Mouse (Mus musculus) ES-E14 (cell line): ENCODE data around the gene Zbtb46. TPM values are rescaled to one million over a fixed set of nuclear protein-coding genes. Genes with fewer than 3 reads are reported as not detected.

Experiments used
- DNase-seq: peaks from one replicate; pipeline ENCODE4 v3.0.0-alpha.2; 2013; ENCODE audit warnings: low read depth, low spot score
- H3K27ac ChIP-seq: 2 replicates; pipeline ENCODE4 v1.5.1; 2012; ENCODE audit warnings: low read depth, mild to moderate bottlenecking, low read length, moderate library complexity, mixed read lengths; ENCODE audit not compliant: poor library complexity, insufficient read depth, severe bottlenecking
- H3K36me3 ChIP-seq: 2 replicates; pipeline ENCODE4 v1.6.1; 2012; ENCODE audit warnings: mild to moderate bottlenecking, low read length, moderate library complexity, mixed read lengths; ENCODE audit not compliant: control insufficient read depth, poor library complexity, insufficient read depth, severe bottlenecking
- H3K4me1 ChIP-seq, 2 experiments: fragments of 150-350 bp in 1 of 2; sonication (generic) in 1 of 2; 2 replicates each; pipeline ENCODE4 v1.6.1; 2012; ENCODE audit warnings: low read length in 2 of 2, mild to moderate bottlenecking in 1 of 2, mixed read lengths in 1 of 2; ENCODE audit not compliant: control insufficient read depth in 2 of 2, insufficient read depth in 2 of 2, poor library complexity in 1 of 2
- H3K4me3 ChIP-seq, 2 experiments: fragments of 150-350 bp in 1 of 2; sonication (generic) in 1 of 2; 2 replicates each; pipeline ENCODE4 v1.5.1; 2012; ENCODE audit warnings: low read length in 2 of 2, low read depth in 1 of 2, mild to moderate bottlenecking in 1 of 2, mixed read lengths in 1 of 2; ENCODE audit not compliant: insufficient read depth in 1 of 2, poor library complexity in 1 of 2, severe bottlenecking in 1 of 2
- H3K9ac ChIP-seq: 2 replicates; pipeline ENCODE4 v1.6.1; 2012; ENCODE audit warnings: low read depth, mild to moderate bottlenecking, low read length, mixed read lengths; ENCODE audit not compliant: poor library complexity, insufficient read depth, severe bottlenecking
- H3K9me3 ChIP-seq: fragments of 150-350 bp; sonication (generic); 2 replicates; pipeline ENCODE4 v1.6.1; 2012; ENCODE audit warnings: low read depth, mild to moderate bottlenecking, low read length; ENCODE audit not compliant: control insufficient read depth, insufficient read depth
- CHD2 ChIP-seq: IDR thresholded peaks from 2 replicates; pipeline ENCODE4 v1.6.1; 2014; ENCODE audit warnings: mild to moderate bottlenecking, low read depth, low read length, inconsistent platforms
- HCFC1 ChIP-seq: IDR thresholded peaks from 2 replicates; pipeline ENCODE4 v1.6.1; 2012; ENCODE audit warnings: low read length, inconsistent platforms, borderline replicate concordance; ENCODE audit not compliant: insufficient read depth
- MAFK ChIP-seq: IDR thresholded peaks from 2 replicates; pipeline ENCODE4 v1.6.1; 2014; ENCODE audit warnings: mild to moderate bottlenecking, low read depth, low read length, inconsistent platforms; ENCODE audit not compliant: insufficient read depth
- ZC3H11A ChIP-seq: IDR thresholded peaks from 2 replicates; pipeline ENCODE4 v1.6.1; 2012; ENCODE audit warnings: low read depth, mild to moderate bottlenecking, inconsistent platforms, low read length, borderline replicate concordance
- ZNF384 ChIP-seq: IDR thresholded peaks from 2 replicates; pipeline ENCODE4 v1.6.1; 2012; ENCODE audit warnings: low read depth, low read length, inconsistent platforms
- in situ Hi-C, 2 experiments: fragments of 600-800 bp; cut with MboI; formaldehyde crosslinking; loops; one replicate each; pipeline ENCODE4 v1.15.1; 2025; ENCODE audit warnings: low sequenced_read_pairs in 2 of 2, inconsistent platforms in 1 of 2; ENCODE audit not compliant: unreplicated experiment in 2 of 2
- total RNA-seq: library from RNA; depleted of rRNA; stranded (reverse); fragments of 300-350 nt; gene quantifications from 2 replicates; pipeline ENCODE4 v1.2.3, GENCODE M21; 2012

The Zbtb46 gene
- total RNA-seq, 1 experiment = 4.4 TPM

GRCm38 (mm10) chr2:181484456-181485233 is 25.4 kb upstream of the Zbtb46 start:
- no peak for DNase-seq
- Histone ChIP-seq H3K36me3 (no peaks in the 10 kb centered on the region), H3K4me3 (no peak overlapping the region), H3K9ac (no peak overlapping the region), H3K27ac (no peak overlapping the region), H3K9me3 (no peaks in the 10 kb centered on the region), H3K4me1 (peaks cover 0 to 9% of the 10 kb centered on the region in 2 experiments; a peak in 3 of 4 replicates)
- no peak for TF ChIP-seq ZC3H11A
- no peak for TF ChIP-seq ZNF384
- no peak for TF ChIP-seq MAFK
- TF ChIP-seq CHD2 = no peak
- TF ChIP-seq HCFC1 = no peak
- in situ Hi-C loops = no loop called here

GRCm38 (mm10) chr2:181483562-181484318 is 24.5 kb upstream of the Zbtb46 start:
- TF ChIP-seq MAFK = no peak
- no peak for TF ChIP-seq ZC3H11A
- TF ChIP-seq ZNF384 = no peak
- no peak for TF ChIP-seq CHD2
- TF ChIP-seq HCFC1 = no peak
- Histone ChIP-seq H3K27ac (no peak overlapping the region), H3K9me3 (no peaks in the 10 kb centered on the region), H3K4me3 (no peak overlapping the region), H3K9ac (no peak overlapping the region), H3K4me1 (peaks cover 0 to 9% of the 10 kb centered on the region in 2 experiments; a peak in 3 of 4 replicates), H3K36me3 (no peaks in the 10 kb centered on the region)
- DNase-seq = no peak
- in situ Hi-C loops = no loop called here

- no peak overlapping the region for H3K9ac ChIP-seq
- no peak for TF ChIP-seq MAFK
- no peak for TF ChIP-seq ZNF384
- no peak for TF ChIP-seq ZC3H11A
- no peak for TF ChIP-seq CHD2
- no peak for TF ChIP-seq HCFC1
- H3K9me3 ChIP-seq = no peaks in the 10 kb centered on the region
- H3K36me3 ChIP-seq = no peaks in the 10 kb centered on the region
- in situ Hi-C loops = no loop called here
- H3K4me3 ChIP-seq = no peak overlapping the region
- no peak overlapping the region for H3K27ac ChIP-seq
- peaks cover 0 to 9% of the 10 kb centered on the region in 2 experiments; a peak in 3 of 4 replicates for H3K4me1 ChIP-seq
- DNase-seq = no peak
Observed at GRCm38 (mm10) chr2:181483120-181483519, 23.9 kb upstream of the Zbtb46 start.

DNA sequence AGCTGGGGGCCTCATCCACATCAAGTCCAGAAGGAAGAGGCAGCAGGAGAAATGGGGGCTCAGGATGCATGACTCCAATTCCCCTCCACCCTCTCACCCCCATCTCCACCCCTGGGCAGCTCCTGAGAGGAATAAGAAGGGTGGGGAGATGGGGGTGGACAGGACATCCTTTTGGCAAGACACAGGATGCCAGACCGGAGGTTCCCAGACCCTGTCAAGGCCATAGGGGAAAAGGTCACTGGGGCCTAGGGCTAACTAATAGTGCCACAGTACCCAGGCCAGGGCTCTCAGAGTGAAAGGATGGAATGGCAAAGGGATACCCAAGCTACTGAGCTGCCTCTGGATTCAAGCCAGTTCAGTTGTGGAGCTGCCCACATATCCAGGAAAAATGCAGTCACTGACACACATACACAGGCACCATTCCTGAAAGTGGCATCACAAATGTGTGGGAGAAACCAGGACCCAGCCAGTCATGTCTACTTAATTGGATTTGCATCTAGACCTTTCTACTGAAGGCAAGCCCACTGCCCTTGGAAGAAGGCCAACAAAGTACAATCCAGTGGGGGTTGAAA is 13.1 kb upstream of the Zbtb46 start:
- TF ChIP-seq HCFC1 = no peak
- no peak for TF ChIP-seq ZNF384
- no peak for TF ChIP-seq MAFK
- TF ChIP-seq CHD2 = no peak
- TF ChIP-seq ZC3H11A = no peak
- Histone ChIP-seq H3K4me3 (no peak overlapping the region), H3K4me1 (no peaks in the 10 kb centered on the region), H3K9me3 (no peaks in the 10 kb centered on the region), H3K36me3 (no peaks in the 10 kb centered on the region), H3K9ac (no peak overlapping the region), H3K27ac (no peak overlapping the region)
- in situ Hi-C loops = no loop called here
- no peak for DNase-seq
